Comparison of ENCODE assay signal across 9 mouse cellular contexts in the genomic region with DNA sequence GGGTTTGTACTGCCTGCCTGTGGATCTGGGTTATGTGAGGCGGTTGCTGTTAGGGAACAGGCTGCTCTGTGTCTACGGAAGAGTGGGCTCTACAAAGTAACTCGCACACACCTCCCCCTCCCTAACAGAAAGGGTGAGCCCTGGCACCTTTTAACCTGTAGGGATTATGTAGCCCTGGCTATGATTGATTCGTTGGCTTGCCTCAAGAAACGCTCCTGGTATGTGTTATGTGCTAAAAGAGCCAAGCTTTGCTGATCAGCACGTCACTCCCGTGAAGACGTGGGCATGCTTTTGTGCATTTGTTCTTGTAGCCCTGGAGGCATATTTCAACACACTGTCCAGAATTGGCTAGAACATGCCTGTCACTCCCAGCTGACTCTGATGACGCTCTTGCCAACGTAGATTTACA.
DNase-seq lines count a peak whose midpoint lies in the region; ATAC-seq lines count a peak whose summit lies in the region.
"Had no signal": no experiment of that assay in that cellular context is flagged by ENCODE, and none has a peak within 500 bp of the region (broad histone marks: within the 10 kb centered on the region; RNA-seq: fewer than 3 reads in every experiment).

No protein-coding gene starts in this region.

- no peaks in the 10 kb centered on the region for H3K4me1 ChIP-seq in forebrain, embryonic 13.5 days
- H3K4me1 ChIP-seq in forebrain, embryonic 10.5 days, result peaks cover 8% of the 10 kb centered on the region; the same call in 1 of the 2 replicates
- peaks cover 8% of the 10 kb centered on the region; the same call in 1 of the 2 replicates for H3K4me1 ChIP-seq in forebrain, embryonic 16.5 days (replicated peaks; ENCODE audit: control insufficient read depth, insufficient read depth, low read length)
- peaks cover 4% of the 10 kb centered on the region; the same call in 1 of the 2 replicates for H3K4me1 ChIP-seq in midbrain, embryonic 16.5 days (ENCODE audit: control insufficient read depth, insufficient read depth, low read length)

- no peak overlapping the region for H3K9ac ChIP-seq in forebrain, embryonic 13.5 days
- H3K9ac ChIP-seq in forebrain, embryonic 16.5 days (replicated peaks; ENCODE audit: low read depth, low read length), result no peak overlapping the region
- H3K9ac ChIP-seq in midbrain, embryonic 16.5 days (ENCODE audit: low read depth, low read length), result no peak overlapping the region

- intact Hi-C loops in left cerebral cortex, postnatal 14 days (cut with DNase I), result no loop called here

- peak; percentile 59; the same call in 1 of the 2 replicates for ATAC-seq in forebrain, embryonic 13.5 days
- ATAC-seq in forebrain, embryonic 16.5 days, result peak; percentile 75
- peak; percentile 45; the same call in 1 of the 2 replicates for ATAC-seq in midbrain, embryonic 16.5 days

- no peak overlapping the region for H3K27ac ChIP-seq in forebrain, embryonic 13.5 days
- H3K27ac ChIP-seq in forebrain, embryonic 10.5 days, result no peak overlapping the region
- H3K27ac ChIP-seq in forebrain, embryonic 16.5 days (ENCODE audit: low read length), result no peak overlapping the region
- no peak overlapping the region for H3K27ac ChIP-seq in midbrain, embryonic 16.5 days (ENCODE audit: low read length)

- no peak overlapping the region for H3K4me3 ChIP-seq in forebrain, embryonic 13.5 days
- H3K4me3 ChIP-seq in forebrain, embryonic 10.5 days, result no peak overlapping the region
- H3K4me3 ChIP-seq in forebrain, embryonic 16.5 days (replicated peaks; ENCODE audit: low read length), result no peak overlapping the region
- H3K4me3 ChIP-seq in midbrain, embryonic 16.5 days (ENCODE audit: low read depth, low read length), result no peak overlapping the region

- no peaks in the 10 kb centered on the region for H3K9me3 ChIP-seq in forebrain, embryonic 13.5 days (replicated peaks)
- H3K9me3 ChIP-seq in forebrain, embryonic 10.5 days, result no peaks in the 10 kb centered on the region; the same call in 1 of the 2 replicates
- peaks cover 12% of the 10 kb centered on the region for H3K9me3 ChIP-seq in forebrain, embryonic 16.5 days (ENCODE audit: control insufficient read depth, low read length)
- 0 out of 2 replicates have a peak, but pooled peaks cover 3% of the 10 kb centered on the region for H3K9me3 ChIP-seq in midbrain, embryonic 16.5 days (replicated peaks; ENCODE audit: control insufficient read depth, low read length, poor library complexity, severe bottlenecking)

- no peaks in the 10 kb centered on the region for H3K27me3 ChIP-seq in forebrain, embryonic 13.5 days
- no peaks in the 10 kb centered on the region for H3K27me3 ChIP-seq in forebrain, embryonic 10.5 days (ENCODE audit: poor library complexity, severe bottlenecking)
- H3K27me3 ChIP-seq in forebrain, embryonic 16.5 days (replicated peaks; ENCODE audit: control insufficient read depth, insufficient read depth, low read length), result no peaks in the 10 kb centered on the region
- no peaks in the 10 kb centered on the region for H3K27me3 ChIP-seq in midbrain, embryonic 16.5 days (ENCODE audit: control insufficient read depth, insufficient read depth, low read depth, low read length)

- WGBS in forebrain, embryonic 13.5 days, result 69% methylated on average over 10 of the region's 10 CpGs
- WGBS in forebrain, embryonic 10.5 days, result 72% methylated on average over 10 of the region's 10 CpGs
- WGBS in forebrain, embryonic 16.5 days, result 37% methylated on average over 10 of the region's 10 CpGs
- WGBS in midbrain, embryonic 16.5 days, result 53% methylated on average over 10 of the region's 10 CpGs

- no peak for DNase-seq in forebrain, embryonic 10.5 days (ENCODE audit: extremely low spot score, low spot score)
- peak; percentile 38 to 73 for DNase-seq in left cerebral cortex, postnatal 14 days (ENCODE audit: low spot score in 2 of 2)
- DNase-seq in left cerebral cortex, adult 11 months (ENCODE audit: low spot score), result no peak
- DNase-seq in gastrocnemius, postnatal 25 days, result no peak
- no peak for DNase-seq in cerebellum, adult 9-10 months
- DNase-seq: heart, postnatal 4 days had no signal

- H3K4me2 ChIP-seq in forebrain, embryonic 13.5 days, result no peak overlapping the region
- no peak overlapping the region; the same call in 1 of the 2 replicates for H3K4me2 ChIP-seq in forebrain, embryonic 16.5 days (ENCODE audit: low read length)
- peak overlapping the region; percentile 37; the same call in 1 of the 2 replicates for H3K4me2 ChIP-seq in midbrain, embryonic 16.5 days (ENCODE audit: low read length)

- H3K36me3 ChIP-seq in forebrain, embryonic 13.5 days (ENCODE audit: poor library complexity, severe bottlenecking), result no peaks in the 10 kb centered on the region; the same call in 1 of the 2 replicates
- no peaks in the 10 kb centered on the region for H3K36me3 ChIP-seq in forebrain, embryonic 10.5 days (replicated peaks)
- H3K36me3 ChIP-seq in forebrain, embryonic 16.5 days (ENCODE audit: control insufficient read depth, insufficient read depth), result no peaks in the 10 kb centered on the region
- H3K36me3 ChIP-seq in midbrain, embryonic 16.5 days (ENCODE audit: control insufficient read depth, insufficient read depth, low read length), result no peaks in the 10 kb centered on the region

Comparison
In these comparisons a context has a peak if more than half of its experiments do, and no peak if none do; other contexts are left out.
1. DNase-seq: peak in left cerebral cortex, postnatal 14 days (2 of 2); none in forebrain, embryonic 10.5 days (single experiment), left cerebral cortex, adult 11 months (single experiment), gastrocnemius, postnatal 25 days (single experiment) and cerebellum, adult 9-10 months (single experiment).
2. Peak in every context shown above with its lines, with median percentiles within 50 percentile points of each other: ATAC-seq.